Mouse (Mus musculus): ENCODE results near the gene Pdzd2. TPM values are rescaled to one million over a fixed set of nuclear protein-coding genes. Genes with fewer than 3 reads are reported as not detected.

Gene Pdzd2
- total RNA-seq, 1 experiment from 2014 or later, result 0.15 TPM

DNA sequence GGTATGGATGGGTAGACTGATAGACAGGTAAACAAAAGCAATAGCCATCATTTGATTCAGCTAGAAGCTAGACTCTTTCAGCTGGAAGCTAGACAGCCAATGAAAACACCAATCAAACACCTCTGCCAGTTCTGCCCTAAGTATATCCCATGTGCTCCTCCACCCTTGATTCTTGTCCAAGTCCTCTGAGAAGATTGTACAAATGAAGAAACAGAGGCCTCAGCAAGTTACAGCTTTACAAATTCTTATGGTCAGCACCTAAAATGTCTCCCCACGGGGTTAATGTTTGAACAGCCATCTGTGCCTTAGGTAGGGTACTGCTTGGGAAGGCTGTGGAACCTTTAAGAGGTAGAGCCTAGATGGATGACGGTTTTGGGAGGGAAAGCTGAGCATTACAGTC lies 90.6 kb downstream of the Pdzd2 start:
- no peak for ATAC-seq (replicated peaks in 1 of 2; ENCODE audit: insufficient read depth in 1 of 2, low FRiP score in 2 of 2, low TSS enrichment in 1 of 2, low read depth in 1 of 2, poor library complexity in 2 of 2, severe bottlenecking in 2 of 2)

DNA sequence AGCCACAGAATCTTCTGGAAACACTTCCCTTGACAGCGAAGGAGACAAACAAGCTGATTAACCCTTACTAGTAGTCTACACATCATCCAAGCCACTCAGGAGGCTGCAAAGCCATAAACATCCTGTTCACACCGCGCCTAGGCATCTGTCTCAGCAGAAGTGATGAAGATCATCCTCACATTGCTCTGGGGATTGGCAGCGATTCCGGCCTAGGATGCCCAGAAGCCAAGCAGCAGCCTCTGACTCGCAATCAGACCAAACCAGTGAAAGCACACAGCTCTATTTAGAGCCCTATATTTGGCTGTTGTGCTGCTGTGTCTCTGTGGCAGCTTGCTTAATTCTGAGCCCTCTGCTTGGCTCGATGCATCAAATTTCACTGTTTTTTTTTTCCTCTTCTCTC lies 99.0 kb downstream of the Pdzd2 start:
- no peak for ATAC-seq (replicated peaks in 1 of 2; ENCODE audit: insufficient read depth in 1 of 2, low FRiP score in 2 of 2, low TSS enrichment in 1 of 2, low read depth in 1 of 2, poor library complexity in 2 of 2, severe bottlenecking in 2 of 2)

DNA sequence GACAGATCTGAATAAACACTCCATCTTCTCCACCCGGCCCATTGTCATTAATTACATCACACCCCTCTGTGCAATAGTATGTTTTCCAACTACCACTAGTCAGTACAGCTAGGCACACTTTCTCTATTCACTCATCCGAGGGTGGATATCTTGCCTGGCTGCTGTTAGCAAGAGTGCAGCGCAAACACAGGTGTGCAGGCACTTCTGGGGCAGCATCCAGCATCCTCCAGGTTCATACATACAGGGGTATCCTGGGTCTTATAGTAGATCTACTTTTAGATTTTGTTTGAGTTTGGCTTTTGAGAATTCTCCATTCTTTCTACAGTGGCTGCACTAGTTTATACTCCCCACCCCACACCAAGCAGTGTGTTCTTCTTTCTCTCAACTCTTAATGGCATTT lies 99.9 kb downstream of the Pdzd2 start:
- ATAC-seq (replicated peaks in 1 of 2; ENCODE audit: insufficient read depth in 1 of 2, low FRiP score in 2 of 2, low TSS enrichment in 1 of 2, low read depth in 1 of 2, poor library complexity in 2 of 2, severe bottlenecking in 2 of 2), result no peak

DNA sequence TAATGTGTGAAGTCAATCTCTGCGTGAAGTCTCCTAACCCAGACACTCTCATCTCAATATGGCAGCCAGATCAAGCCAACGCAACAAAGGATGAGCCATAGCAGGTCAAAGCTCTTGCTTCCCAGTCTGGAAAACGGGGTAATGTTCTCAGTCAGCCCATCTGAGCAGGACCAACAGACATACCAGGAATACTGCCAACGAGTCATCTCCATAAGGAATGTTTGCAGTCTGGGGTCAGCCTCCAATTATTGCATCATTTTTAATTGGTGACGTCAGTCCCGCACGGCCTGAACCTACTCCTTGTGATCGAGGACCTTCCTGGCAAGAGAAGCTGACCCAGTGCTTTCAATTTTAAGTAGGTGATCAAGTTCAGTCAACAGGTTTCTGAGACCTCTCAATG lies 100.5 kb downstream of the Pdzd2 start:
- ATAC-seq (replicated peaks in 1 of 2; ENCODE audit: insufficient read depth in 1 of 2, low FRiP score in 2 of 2, low TSS enrichment in 1 of 2, low read depth in 1 of 2, poor library complexity in 2 of 2, severe bottlenecking in 2 of 2), result no peak

DNA sequence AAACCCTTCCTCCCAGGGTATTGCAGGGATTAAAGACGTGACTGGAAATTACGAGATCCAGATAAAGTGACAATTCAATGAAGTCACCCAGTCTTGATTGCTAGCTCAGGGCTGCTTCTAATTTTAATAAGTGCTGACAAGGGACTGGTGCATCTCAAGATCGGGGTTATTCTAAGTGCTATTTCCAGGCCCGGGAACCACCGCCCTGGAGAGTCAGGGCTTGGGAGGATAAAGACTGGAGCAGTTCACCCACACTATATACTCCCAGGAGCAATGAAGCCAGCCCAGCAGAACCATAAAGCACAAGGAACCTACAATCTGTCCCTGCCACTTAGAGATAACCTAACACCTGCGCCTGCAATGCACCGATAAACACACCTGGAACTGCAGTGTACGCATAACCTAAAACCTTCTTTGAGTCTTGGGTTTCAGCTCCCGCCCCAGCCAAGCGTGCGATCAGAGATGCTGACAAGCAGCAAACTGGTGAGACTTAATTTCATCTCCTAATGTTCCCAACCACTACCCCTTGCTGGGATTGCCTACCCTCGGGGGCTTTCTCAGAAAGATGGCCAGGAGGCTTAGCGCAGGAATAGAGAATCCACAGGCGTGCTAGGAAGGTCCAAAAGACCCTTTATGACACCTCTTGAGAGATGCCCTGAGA lies 101.2 kb downstream of the Pdzd2 start:
- no peak for ATAC-seq (replicated peaks in 1 of 2; ENCODE audit: insufficient read depth in 1 of 2, low FRiP score in 2 of 2, low TSS enrichment in 1 of 2, low read depth in 1 of 2, poor library complexity in 2 of 2, severe bottlenecking in 2 of 2)

DNA sequence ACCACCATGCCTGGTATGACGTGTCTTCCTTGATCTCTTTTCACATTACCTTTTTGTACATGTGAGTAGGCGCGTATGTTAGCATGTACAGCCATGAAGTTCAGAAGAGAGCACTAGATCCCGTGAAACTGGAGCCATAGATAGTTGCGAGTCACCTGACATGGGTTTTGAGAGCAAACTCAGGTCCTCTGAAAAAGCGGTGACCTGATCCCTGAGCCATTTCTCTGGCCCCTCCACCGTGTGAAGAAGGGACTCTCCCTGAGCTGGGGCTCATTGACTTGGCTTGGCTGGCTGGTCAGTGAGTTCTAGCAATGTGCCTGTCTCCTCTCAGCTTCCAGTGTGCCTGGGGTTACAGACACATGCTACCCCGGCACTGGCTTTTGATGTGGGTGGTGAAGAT lies 102.2 kb downstream of the Pdzd2 start:
- ATAC-seq (replicated peaks in 1 of 2; ENCODE audit: insufficient read depth in 1 of 2, low FRiP score in 2 of 2, low TSS enrichment in 1 of 2, low read depth in 1 of 2, poor library complexity in 2 of 2, severe bottlenecking in 2 of 2), result no peak

- ATAC-seq (replicated peaks in 1 of 2; ENCODE audit: insufficient read depth in 1 of 2, low FRiP score in 2 of 2, low TSS enrichment in 1 of 2, low read depth in 1 of 2, poor library complexity in 2 of 2, severe bottlenecking in 2 of 2), result no peak
Observed at GRCm38 (mm10) chr15:12636386-12636785, 103.3 kb downstream of the Pdzd2 start.

DNA sequence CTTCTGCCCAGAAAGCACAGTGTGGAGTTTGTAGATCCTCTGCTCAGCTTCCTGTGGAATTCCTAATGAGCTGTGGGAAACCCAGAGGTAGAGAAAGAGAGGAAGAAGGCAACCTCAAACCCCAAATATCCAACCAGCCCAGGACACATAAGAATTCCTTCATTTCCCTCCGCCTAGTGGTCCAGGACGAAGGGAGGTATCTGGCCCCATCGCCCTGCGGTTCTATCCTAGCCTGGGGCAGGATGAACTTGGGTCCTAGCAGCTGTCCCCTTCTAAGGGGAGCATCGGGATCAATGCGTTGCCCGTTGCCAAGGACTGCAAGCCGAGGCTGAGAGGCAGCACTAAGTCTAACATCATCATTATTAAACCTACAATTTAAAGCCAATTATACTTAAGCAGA lies 104.8 kb downstream of the Pdzd2 start:
- no peak for ATAC-seq (replicated peaks in 1 of 2; ENCODE audit: insufficient read depth in 1 of 2, low FRiP score in 2 of 2, low TSS enrichment in 1 of 2, low read depth in 1 of 2, poor library complexity in 2 of 2, severe bottlenecking in 2 of 2)

GRCm38 (mm10) chr15:12629164-12629563 lies 110.6 kb downstream of the Pdzd2 start:
- ATAC-seq (replicated peaks in 1 of 2; ENCODE audit: insufficient read depth in 1 of 2, low FRiP score in 2 of 2, low TSS enrichment in 1 of 2, low read depth in 1 of 2, poor library complexity in 2 of 2, severe bottlenecking in 2 of 2), result no peak

- no peak for ATAC-seq (replicated peaks in 1 of 2; ENCODE audit: insufficient read depth in 1 of 2, low FRiP score in 2 of 2, low TSS enrichment in 1 of 2, low read depth in 1 of 2, poor library complexity in 2 of 2, severe bottlenecking in 2 of 2)
Observed at GRCm38 (mm10) chr15:12628451-12628850, 111.3 kb downstream of the Pdzd2 start.

- no peak for ATAC-seq (replicated peaks in 1 of 2; ENCODE audit: insufficient read depth in 1 of 2, low FRiP score in 2 of 2, low TSS enrichment in 1 of 2, low read depth in 1 of 2, poor library complexity in 2 of 2, severe bottlenecking in 2 of 2)
Observed at GRCm38 (mm10) chr15:12626930-12627329, 112.8 kb downstream of the Pdzd2 start.

GRCm38 (mm10) chr15:12626166-12626565 lies 113.6 kb downstream of the Pdzd2 start:
- ATAC-seq (replicated peaks in 1 of 2; ENCODE audit: insufficient read depth in 1 of 2, low FRiP score in 2 of 2, low TSS enrichment in 1 of 2, low read depth in 1 of 2, poor library complexity in 2 of 2, severe bottlenecking in 2 of 2), result peak; percentile 25 to 26; a peak in 1 of 4 replicates

DNA sequence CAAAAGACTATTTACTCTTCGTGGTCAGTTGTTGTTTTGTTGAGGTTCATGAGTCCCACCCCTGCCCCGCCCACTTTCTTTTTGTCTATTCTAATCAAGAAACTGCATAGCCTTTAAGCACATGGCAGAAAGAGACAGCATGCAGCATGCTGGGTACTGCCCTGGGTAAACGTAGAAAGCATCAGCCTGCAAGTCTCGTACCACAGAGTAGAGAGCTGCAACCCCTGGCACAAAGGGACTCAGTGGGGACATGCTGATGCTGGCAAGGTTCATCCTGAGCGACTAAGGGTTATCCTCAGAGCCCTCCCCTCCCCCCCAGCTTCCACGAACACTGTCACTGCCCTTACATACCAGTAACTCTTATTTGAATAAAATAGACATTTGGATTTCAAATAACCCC lies 114.2 kb downstream of the Pdzd2 start:
- no peak for ATAC-seq (replicated peaks in 1 of 2; ENCODE audit: insufficient read depth in 1 of 2, low FRiP score in 2 of 2, low TSS enrichment in 1 of 2, low read depth in 1 of 2, poor library complexity in 2 of 2, severe bottlenecking in 2 of 2)

- no peak for ATAC-seq (replicated peaks in 1 of 2; ENCODE audit: insufficient read depth in 1 of 2, low FRiP score in 2 of 2, low TSS enrichment in 1 of 2, low read depth in 1 of 2, poor library complexity in 2 of 2, severe bottlenecking in 2 of 2)
Observed at GRCm38 (mm10) chr15:12623521-12623920, 116.2 kb downstream of the Pdzd2 start.

- no peak for ATAC-seq (replicated peaks in 1 of 2; ENCODE audit: insufficient read depth in 1 of 2, low FRiP score in 2 of 2, low TSS enrichment in 1 of 2, low read depth in 1 of 2, poor library complexity in 2 of 2, severe bottlenecking in 2 of 2)
Observed at GRCm38 (mm10) chr15:12622701-12623100, 117.0 kb downstream of the Pdzd2 start.

DNA sequence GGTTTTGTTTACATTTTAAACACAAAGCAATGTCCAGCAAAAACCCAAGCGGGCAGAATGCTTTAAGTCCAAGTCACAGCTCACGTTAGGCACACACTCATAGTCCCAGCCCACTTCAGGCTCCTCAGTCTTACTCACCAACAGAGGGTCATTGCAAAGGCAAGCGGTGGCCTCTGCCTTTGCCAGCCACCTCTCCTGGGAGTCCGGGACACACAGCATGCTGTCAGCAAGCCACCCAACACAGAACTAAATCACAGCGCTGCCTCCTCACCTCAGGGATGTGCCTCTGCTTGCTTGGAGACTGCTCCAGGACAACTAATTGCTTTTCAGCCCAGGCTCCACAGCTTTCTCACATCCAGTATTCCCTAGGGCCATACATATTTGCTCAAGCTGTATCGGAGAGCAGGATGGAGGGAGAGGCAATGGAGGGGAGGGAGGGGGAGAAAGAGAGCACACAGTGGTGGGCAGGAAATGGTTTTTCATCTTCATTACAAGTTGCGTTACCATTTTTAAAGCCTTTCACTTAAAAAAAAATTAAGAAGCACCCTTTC lies 117.6 kb downstream of the Pdzd2 start:
- ATAC-seq (replicated peaks in 1 of 2; ENCODE audit: insufficient read depth in 1 of 2, low FRiP score in 2 of 2, low TSS enrichment in 1 of 2, low read depth in 1 of 2, poor library complexity in 2 of 2, severe bottlenecking in 2 of 2), result no peak

GRCm38 (mm10) chr15:12619273-12619672 lies 120.5 kb downstream of the Pdzd2 start:
- no peak for ATAC-seq (replicated peaks in 1 of 2; ENCODE audit: insufficient read depth in 1 of 2, low FRiP score in 2 of 2, low TSS enrichment in 1 of 2, low read depth in 1 of 2, poor library complexity in 2 of 2, severe bottlenecking in 2 of 2)

DNA sequence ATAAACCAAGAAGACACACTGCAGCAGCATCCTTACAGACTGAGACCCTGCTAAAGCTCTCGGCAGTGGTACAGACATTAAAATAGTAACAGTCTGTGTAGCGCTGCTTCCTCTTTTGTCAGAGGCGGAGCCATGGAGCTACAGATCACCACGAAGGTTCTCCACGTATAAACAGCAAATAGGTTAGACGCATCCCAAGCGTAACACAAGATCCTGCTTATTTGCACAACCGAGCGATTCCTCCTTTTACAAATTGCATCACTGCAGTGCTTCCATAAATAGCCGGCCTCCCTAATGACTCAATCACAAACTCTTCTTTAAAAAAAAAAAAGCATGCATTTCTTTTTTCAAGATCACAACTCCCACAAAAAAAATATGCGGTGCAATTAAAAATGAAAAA lies 122.1 kb downstream of the Pdzd2 start:
- ATAC-seq (replicated peaks in 1 of 2; ENCODE audit: insufficient read depth in 1 of 2, low FRiP score in 2 of 2, low TSS enrichment in 1 of 2, low read depth in 1 of 2, poor library complexity in 2 of 2, severe bottlenecking in 2 of 2), result peak; percentile 92 to 94

DNA sequence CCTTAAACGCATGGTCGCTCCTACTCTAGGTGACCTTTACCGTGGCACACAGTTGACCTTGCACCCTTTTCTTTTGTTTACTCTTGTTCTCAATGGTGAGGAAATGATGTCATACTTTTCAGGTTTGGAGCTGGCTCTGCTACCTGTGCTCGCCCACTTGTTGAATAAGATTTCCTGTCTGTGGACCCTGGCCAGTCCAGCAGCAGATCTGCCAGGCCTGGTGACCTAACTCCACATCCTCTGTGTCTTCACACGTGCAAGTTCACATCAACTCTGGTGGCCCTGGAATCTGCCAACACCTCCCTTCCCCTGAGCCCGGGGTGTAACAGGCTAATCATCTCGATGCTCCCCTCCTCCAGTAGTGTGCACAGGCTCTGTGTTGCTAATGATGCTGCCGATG lies 122.5 kb downstream of the Pdzd2 start:
- ATAC-seq (replicated peaks in 1 of 2; ENCODE audit: insufficient read depth in 1 of 2, low FRiP score in 2 of 2, low TSS enrichment in 1 of 2, low read depth in 1 of 2, poor library complexity in 2 of 2, severe bottlenecking in 2 of 2), result peak; percentile 38 to 52; a peak in 2 of 4 replicates

Measured in hematopoietic stem cell, adult 5-6 weeks (primary cell).